Mouse (Mus musculus) liver, postnatal 0 days (tissue): Measurements from ENCODE around the gene P4hb.

Experiments
- CTCF ChIP-seq: sonication (generic); IDR thresholded peaks from 2 replicates; pipeline ENCODE4 v1.5.1; 2016; ENCODE audit warnings: antibody characterized with exemption, low read depth
- EP300 ChIP-seq: IDR thresholded peaks from 2 replicates; pipeline ENCODE4 v1.6.1; 2016; ENCODE audit warnings: antibody characterized with exemption, low read depth, mild to moderate bottlenecking

GRCm38 (mm10) chr11:120598283-120598989, 25.4 kb upstream of the P4hb start, which contains the start of the genes Alyref and Anapc11:
- no peak for TF ChIP-seq CTCF
- no peak for TF ChIP-seq EP300
